Mouse (Mus musculus) kidney, postnatal 4 days (tissue): Measurements from ENCODE around the gene Gm11168.
"Not testable (repeated sequence)": the region's sequence is repeated elsewhere in the genome, so short reads cannot be mapped to it uniquely, and the experiment has no call there.

ENCODE experiments used
- DNase-seq, 2 experiments: peaks; one replicate each; pipeline ENCODE4 v3.0.0; 2021; ENCODE audit warnings: mixed read lengths in 2 of 2

The Gm11168 gene

DNA sequence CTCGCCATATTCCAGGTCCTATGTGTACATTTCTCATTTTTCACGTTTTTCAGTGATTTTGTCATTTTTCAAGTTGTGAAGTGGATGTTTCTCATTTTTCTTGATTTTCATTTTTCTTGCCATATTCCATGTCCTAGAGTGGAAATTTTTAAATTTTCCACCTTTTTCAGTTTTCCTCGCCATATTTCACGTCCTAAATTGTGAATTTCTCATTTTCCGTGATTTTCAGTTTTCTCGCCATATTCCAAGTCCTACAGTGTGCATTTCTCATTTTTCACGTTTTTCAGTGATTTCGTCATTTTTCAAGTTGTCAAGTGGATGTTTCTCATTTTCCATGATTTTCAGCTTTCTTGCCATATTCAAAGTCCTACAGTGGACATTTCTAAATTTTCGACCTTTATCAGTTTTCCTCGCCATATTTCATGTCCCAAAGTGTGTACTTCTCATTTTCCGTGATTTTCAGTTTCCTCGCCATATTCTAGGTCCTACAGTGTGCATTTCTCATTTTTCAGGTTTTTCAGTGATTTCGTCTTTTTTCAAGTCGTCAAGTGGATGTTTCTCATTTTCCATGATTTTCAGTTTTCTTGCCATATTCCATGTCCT is at the start of gene Gm11168:
Gene Gm11168, plus strand, starts transcription at position 553 of the 603 bp plus-strand sequence.
- peak; percentile 1 to 13 for DNase-seq

DNA sequence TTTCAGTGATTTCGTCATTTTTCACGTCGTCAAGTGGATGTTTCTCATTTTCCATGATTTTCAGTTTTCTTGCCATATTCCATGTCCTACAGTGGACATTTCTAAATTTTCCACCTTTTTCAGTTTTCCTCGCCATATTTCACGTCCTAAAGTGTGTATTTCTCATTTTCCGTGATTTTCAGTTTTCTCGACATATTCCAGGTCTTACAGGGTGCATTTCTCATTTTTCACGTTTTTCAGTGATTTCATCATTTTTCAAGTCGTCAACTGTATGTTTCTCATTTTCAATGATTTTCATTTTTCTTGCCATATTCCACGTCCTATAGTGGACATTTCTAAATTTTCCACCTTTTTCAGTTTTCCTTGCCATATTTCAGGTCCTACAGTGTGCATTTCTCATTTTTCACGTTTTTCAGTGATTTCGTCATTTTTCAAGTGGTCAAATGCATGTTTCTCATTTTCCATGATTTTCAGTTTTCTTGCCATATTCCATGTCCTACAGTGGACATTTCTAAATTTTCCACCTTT is 2.6 kb upstream of the Gm11168 start, which contains the start of gene Gm10722:
Gene Gm10722, plus strand, starts transcription at position 478 of the 528 bp plus-strand sequence.
- peak; percentile 10 to 21 for DNase-seq

DNA sequence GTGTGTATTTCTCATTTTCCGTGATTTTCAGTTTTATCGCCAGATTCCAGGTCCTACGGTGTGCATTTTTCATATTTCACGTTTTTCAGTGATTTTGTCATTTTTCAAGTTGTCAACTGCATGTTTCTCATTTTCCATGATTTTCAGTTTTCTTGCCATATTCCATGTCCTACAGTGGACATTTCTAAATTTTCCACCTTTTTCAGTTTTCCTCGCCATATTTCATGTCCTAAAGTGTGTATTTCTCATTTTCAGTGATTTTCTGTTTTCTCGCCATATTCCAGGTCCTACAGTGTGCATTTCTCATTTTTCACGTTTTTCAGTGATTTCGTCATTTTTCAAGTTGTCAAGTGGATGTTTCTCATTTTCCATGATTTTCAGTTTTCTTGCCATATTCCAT is 2.1 kb upstream of the Gm11168 start:
- DNase-seq = not testable (repeated sequence)

DNA sequence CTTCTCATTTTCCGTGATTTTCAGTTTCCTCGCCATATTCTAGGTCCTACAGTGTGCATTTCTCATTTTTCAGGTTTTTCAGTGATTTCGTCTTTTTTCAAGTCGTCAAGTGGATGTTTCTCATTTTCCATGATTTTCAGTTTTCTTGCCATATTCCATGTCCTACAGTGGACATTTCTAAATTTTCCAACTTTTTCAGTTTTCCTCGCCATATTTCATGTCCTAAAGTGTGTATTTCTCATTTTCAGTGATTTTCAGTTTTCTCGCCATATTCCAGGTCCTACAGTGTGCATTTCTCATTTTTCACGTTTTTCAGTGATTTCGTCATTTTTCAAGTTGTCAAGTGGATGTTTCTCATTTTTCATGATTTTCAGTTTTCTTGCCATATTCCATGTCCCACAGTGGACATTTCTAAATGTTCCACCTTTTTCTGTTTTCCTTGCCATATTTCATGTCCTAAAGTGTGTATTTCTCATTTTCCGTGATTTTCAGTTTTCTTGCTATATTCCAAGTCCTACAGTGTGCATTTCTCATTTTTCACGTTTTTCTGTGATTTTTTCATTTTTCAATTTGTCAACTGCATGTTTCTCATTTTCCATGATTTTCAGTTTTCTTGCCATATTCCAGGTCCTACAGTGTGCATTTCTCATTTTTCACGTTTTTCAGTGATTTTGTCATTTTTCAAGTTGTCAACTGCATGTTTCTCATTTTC is 1.0 kb upstream of the Gm11168 start:
- DNase-seq = peak; percentile 87 to 100

DNA sequence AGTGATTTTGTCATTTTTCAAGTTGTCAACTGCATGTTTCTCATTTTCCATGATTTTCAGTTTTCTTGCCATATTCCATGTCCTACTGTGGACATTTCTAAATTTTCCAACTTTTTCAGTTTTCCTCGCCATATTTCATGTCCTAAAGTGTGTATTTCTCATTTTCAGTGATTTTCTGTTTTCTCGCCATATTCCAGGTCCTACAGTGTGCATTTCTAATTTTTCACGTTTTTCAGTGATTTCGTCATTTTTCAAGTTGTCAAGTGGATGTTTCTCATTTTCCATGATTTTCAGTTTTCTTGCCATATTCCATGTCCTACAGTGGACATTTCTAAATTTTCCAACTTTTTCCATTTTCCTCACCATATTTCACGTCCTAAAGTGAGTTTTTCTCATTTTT is 3.0 kb downstream of the Gm11168 start:
- DNase-seq = not testable (repeated sequence)

DNA sequence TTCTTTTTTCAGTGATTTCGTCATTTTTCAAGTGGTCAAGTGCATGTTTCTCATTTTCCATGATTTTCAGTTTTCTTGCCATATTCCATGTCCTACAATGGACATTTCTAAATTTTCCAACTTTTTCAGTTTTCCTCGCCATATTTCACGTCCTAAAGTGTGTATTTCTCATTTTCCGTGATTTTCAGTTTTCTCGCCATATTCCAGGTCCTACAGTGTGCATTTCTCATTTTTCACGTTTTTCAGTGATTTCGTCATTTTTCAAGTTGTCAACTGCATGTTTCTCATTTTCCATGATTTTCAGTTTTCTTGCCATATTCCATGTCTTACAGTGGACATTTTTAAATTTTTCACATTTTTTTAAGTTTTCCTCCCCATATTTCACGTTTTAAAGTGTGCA is 3.5 kb downstream of the Gm11168 start:
- DNase-seq = not testable (repeated sequence)

DNA sequence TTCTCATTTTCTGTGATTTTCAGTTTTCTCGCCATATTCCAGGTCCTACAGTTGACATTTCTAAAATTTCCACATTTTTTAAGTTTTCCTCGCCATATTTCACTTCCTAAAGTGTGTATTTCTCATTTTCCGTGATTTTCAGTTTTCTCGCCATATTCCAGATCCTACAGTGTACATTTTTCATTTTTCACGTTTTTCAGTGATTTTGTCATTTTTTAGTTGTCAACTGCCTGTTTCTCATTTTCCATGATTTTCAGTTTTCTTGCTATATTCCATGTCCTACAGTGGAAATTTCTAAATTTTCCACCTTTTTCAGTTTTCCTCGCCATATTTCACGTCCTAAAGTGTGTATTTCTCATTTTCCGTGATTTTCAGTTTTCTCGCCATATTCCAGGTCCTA is 4.1 kb downstream of the Gm11168 start:
- DNase-seq = peak in 1 of 2 experiments; percentile 1

DNA sequence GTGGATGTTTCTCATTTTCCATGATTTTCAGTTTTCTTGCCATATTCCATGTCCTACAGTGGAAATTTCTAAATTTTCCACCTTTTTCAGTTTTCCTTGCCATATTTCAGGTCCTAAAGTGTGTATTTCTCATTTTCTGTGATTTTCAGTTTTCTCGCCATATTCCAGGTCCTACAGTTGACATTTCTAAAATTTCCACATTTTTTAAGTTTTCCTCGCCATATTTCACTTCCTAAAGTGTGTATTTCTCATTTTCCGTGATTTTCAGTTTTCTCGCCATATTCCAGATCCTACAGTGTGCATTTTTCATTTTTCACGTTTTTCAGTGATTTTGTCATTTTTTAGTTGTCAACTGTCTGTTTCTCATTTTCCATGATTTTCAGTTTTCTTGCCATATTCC is 6.2 kb downstream of the Gm11168 start:
- not testable (repeated sequence) for DNase-seq

DNA sequence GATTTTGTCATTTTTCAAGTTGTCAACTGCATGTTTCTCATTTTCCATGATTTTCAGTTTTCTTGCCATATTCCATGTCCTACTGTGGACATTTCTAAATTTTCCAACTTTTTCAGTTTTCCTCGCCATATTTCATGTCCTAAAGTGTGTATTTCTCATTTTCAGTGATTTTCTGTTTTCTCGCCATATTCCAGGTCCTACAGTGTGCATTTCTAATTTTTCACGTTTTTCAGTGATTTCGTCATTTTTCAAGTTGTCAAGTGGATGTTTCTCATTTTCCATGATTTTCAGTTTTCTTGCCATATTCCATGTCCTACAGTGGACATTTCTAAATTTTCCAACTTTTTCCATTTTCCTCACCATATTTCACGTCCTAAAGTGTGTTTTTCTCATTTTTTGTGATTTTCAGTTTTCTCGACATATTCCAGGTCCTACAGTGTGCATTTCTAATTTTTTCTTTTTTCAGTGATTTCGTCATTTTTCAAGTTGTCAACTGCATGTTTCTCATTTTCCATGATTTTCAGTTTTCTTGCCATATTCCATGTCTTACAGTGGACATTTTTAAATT is 9.0 kb downstream of the Gm11168 start:
- DNase-seq = not testable (repeated sequence)

DNA sequence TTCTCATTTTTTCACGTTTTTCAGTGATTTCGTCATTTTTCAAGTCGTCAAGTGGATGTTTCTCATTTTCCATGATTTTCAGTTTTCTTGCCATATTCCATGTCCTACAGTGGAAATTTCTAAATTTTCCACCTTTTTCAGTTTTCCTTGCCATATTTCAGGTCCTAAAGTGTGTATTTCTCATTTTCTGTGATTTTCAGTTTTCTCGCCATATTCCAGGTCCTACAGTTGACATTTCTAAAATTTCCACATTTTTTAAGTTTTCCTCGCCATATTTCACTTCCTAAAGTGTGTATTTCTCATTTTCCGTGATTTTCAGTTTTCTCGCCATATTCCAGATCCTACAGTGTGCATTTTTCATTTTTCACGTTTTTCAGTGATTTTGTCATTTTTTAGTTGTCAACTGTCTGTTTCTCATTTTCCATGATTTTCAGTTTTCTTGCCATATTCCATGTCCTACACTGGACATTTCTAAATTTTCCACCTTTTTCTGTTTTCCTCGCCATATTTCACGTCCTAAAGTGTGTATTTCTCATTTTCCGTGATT is 9.7 kb downstream of the Gm11168 start, which contains the start of gene Gm10721:
Gene Gm10721, plus strand, starts transcription at position 408 of the 547 bp plus-strand sequence.
- DNase-seq = not testable (repeated sequence)

DNA sequence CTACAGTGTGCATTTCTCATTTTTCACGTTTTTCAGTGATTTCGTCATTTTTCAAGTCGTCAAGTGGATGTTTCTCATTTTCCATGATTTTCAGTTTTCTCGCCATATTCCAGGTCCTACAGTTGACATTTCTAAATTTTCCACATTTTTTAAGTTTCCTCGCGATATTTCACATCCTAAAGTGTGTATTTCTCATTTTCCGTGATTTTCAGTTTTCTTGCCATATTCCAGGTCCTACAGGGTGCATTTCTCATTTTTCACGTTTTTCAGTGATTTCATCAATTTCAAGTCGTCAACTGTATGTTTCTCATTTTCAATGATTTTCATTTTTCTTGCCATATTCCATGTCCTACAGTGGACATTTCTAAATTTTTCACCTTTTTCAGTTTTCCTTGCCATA is 12.2 kb downstream of the Gm11168 start, which contains the start of gene Gm10720:
Gene Gm10720, plus strand, starts transcription at position 301 of the 400 bp plus-strand sequence.
- DNase-seq = not testable (repeated sequence)

DNA sequence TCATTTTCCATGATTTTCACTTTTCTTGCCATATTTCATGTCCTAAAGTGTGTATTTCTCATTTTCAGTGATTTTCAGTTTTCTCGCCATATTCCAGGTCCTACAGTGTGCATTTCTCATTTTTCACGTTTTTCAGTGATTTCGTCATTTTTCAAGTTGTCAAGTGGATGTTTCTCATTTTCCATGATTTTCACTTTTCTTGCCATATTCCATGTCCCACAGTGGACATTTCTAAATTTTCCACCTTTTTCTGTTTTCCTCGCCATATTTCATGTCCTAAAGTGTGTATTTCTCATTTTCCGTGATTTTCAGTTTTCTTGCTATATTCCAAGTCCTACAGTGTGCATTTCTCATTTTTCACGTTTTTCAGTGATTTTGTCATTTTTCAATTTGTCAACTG is 12.8 kb downstream of the Gm11168 start:
- DNase-seq = peak in 1 of 2 experiments; percentile 13

DNA sequence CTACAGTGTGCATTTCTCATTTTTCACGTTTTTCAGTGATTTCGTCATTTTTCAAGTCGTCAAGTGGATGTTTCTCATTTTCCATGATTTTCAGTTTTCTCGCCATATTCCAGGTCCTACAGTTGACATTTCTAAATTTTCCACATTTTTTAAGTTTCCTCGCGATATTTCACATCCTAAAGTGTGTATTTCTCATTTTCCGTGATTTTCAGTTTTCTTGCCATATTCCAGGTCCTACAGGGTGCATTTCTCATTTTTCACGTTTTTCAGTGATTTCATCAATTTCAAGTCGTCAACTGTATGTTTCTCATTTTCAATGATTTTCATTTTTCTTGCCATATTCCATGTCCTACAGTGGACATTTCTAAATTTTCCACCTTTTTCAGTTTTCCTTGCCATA is 14.0 kb downstream of the Gm11168 start, which contains the start of gene Gm10719:
Gene Gm10719, plus strand, starts transcription at position 301 of the 400 bp plus-strand sequence.
- not testable (repeated sequence) for DNase-seq

DNA sequence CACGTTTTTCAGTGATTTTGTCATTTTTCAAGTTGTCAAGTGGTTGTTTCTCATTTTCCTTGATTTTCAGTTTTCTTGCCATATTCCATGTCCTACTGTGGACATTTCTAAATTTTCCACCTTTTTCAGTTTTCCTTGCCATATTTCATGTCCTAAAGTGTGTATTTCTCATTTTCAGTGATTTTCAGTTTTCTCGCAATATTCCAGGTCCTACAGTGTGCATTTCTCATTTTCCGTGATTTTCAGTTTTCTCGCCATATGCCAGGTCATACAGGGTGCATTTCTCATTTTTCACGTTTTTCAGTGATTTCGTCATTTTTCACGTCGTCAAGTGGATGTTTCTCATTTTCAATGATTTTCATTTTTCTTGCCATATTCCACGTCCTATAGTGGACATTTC is 15.8 kb downstream of the Gm11168 start:
- DNase-seq = peak; percentile 96 to 100

DNA sequence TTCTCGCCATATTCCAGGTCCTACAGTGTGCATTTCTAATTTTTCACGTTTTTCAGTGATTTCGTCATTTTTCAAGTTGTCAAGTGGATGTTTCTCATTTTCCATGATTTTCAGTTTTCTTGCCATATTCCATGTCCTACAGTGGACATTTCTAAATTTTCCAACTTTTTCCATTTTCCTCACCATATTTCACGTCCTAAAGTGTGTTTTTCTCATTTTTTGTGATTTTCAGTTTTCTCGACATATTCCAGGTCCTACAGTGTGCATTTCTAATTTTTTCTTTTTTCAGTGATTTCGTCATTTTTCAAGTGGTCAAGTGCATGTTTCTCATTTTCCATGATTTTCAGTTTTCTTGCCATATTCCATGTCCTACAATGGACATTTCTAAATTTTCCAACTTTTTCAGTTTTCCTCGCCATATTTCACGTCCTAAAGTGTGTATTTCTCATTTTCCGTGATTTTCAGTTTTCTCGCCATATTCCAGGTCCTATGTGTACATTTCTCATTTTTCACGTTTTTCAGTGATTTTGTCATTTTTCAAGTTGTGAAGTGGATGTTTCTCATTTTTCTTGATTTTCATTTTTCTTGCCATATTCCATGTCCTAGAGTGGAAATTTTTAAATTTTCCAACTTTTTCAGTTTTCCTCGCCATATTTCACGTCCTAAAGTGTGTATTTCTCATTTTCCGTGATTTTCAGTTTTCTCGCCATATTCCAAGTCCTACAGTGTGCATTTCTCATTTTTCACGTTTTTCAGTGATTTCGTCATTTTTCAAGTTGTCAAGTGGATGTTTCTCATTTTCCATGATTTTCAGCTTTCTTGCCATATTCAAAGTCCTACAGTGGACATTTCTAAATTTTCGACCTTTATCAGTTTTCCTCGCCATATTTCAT is 16.9 kb downstream of the Gm11168 start:
- peak; percentile 47 to 79 for DNase-seq

DNA sequence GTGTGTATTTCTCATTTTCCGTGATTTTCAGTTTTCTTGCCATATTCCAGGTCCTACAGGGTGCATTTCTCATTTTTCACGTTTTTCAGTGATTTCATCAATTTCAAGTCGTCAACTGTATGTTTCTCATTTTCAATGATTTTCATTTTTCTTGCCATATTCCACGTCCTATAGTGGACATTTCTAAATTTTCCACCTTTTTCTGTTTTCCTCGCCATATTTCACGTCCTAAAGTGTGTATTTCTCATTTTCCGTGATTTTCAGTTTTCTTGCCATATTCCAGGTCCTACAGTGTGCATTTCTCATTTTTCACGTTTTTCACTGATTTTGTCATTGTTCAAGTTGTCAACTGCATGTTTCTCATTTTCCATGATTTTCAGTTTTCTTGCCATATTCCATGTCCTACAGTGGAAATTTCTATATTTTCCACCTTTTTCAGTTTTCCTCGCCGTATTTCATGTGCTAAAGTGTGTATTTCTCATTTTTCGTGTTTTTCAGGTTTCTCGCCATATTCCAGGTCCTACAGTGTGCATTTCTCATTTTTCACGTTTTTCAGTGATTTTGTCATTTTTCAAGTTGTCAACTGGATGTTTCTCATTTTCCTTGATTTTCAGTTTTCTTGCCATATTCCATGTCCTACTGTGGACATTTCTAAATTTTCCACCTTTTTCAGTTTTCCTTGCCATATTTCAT is 19.3 kb downstream of the Gm11168 start:
- DNase-seq = not testable (repeated sequence)

DNA sequence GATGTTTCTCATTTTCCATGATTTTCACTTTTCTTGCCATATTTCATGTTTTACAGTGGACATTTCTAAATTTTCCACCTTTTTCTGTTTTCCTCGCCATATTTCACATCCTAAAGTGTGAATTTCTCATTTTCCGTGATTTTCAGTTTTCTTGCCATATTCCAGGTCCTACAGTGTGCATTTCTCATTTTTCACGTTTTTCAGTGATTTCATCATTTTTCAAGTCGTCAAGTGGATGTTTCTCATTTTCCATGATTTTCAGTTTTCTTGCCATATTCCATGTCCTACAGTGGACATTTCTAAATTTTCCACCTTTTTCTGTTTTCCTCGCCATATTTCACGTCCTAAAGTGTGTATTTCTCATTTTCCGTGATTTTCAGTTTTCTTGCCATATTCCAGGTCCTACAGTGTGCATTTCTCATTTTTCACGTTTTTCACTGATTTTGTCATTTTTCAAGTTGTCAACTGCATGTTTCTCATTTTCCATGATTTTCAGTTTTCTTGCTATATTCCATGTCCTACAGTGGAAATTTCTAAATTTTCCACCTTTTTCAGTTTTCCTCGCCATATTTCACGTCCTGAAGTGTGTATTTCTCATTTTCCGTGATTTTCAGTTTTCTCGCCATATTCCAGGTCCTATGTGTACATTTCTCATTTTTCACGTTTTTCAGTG is 20.3 kb downstream of the Gm11168 start, which contains the start of gene Gm10718:
Gene Gm10718, plus strand, starts transcription at position 236 of the 673 bp plus-strand sequence.
- peak; percentile 1 to 24 for DNase-seq

DNA sequence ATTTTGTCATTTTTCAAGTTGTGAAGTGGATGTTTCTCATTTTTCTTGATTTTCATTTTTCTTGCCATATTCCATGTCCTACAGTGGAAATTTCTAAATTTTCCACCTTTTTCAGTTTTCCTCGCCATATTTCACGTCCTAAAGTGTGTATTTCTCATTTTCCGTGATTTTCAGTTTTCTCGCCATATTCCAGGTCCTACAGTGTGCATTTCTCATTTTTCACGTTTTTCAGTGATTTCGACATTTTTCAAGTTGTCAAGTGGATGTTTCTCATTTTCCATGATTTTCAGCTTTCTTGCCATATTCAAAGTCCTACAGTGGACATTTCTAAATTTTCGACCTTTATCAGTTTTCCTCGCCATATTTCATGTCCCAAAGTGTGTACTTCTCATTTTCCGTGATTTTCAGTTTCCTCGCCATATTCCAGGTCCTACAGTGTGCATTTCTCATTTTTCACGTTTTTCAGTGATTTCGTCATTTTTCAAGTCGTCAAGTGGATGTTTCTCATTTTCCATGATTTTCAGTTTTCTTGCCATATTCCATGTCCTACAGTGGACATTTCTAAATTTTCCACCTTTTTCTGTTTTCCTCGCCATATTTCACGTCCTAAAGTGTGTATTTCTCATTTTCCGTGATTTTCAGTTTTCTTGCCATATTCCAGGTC is 21.0 kb downstream of the Gm11168 start:
- DNase-seq = not testable (repeated sequence)

DNA sequence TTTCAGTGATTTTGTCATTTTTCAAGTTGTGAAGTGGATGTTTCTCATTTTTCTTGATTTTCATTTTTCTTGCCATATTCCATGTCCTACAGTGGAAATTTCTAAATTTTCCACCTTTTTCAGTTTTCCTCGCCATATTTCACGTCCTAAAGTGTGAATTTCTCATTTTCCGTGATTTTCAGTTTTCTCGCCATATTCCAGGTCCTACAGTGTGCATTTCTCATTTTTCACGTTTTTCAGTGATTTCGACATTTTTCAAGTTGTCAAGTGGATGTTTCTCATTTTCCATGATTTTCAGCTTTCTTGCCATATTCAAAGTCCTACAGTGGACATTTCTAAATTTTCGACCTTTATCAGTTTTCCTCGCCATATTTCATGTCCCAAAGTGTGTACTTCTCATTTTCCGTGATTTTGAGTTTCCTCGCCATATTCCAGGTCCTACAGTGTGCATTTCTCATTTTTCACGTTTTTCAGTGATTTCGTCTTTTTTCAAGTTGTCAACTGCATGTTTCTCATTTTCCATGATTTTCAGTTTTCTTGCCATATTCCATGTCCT is 21.8 kb downstream of the Gm11168 start, which contains the start of gene Gm10717:
Gene Gm10717, plus strand, starts transcription at position 506 of the 556 bp plus-strand sequence.
- DNase-seq = not testable (repeated sequence)
